Mouse (Mus musculus) heart, postnatal 0 days (tissue): ENCODE measurements at regions not wholly inside any gene's neighbourhood (a gene's known extent, or its start where the extent isn't known, plus 50 kb on each side); places are given as distances from the start of the nearest gene placed in this dataset.

Source experiments
- CTCF ChIP-seq: IDR thresholded peaks from 2 replicates; pipeline ENCODE4 v1.5.1; 2016; ENCODE audit warnings: antibody characterized with exemption, control low read depth, low read depth
- EP300 ChIP-seq: IDR thresholded peaks from 2 replicates; pipeline ENCODE4 v1.6.1; 2016; ENCODE audit warnings: antibody characterized with exemption, low read depth

- no peak for TF ChIP-seq CTCF
- no peak for TF ChIP-seq EP300
Measured at GRCm38 (mm10) chr3:155370716-155371115, 277.5 kb downstream of the Lrriq3 start.
